Mouse (Mus musculus) spleen, adult 2 months (tissue): ENCODE data around the gene Dnajc16.

Experiments
- CTCF ChIP-seq: fragments of 200-500 bp; IDR thresholded peaks from 2 replicates; pipeline ENCODE4 v1.5.1; 2011; ENCODE audit warnings: mild to moderate bottlenecking, inconsistent platforms; ENCODE audit not compliant: insufficient read depth, insufficient read length, insufficient replicate concordance; ENCODE audit errors: extremely low read depth
- POLR2A ChIP-seq: fragments of 200-500 bp; IDR thresholded peaks from 2 replicates; pipeline ENCODE4 v1.6.1; 2011; ENCODE audit warnings: low read depth, low read length, inconsistent platforms

GRCm38 (mm10) chr4:141767353-141768036 lies 23.2 kb downstream of the Dnajc16 start:
- no peak for TF ChIP-seq POLR2A
- TF ChIP-seq CTCF, result no peak
